Mouse (Mus musculus) layer of hippocampus, postnatal 36 days (tissue): Measurements from ENCODE around the gene Lyzl4. TPM values are rescaled to one million over a fixed set of nuclear protein-coding genes. Genes with fewer than 3 reads are reported as not detected.
A peak's percentile ranks its signal among the peaks of the same experiment; 100 is the strongest.

Source experiments
- DNase-seq, 2 experiments: peaks; one replicate each; pipeline ENCODE4 v3.0.0; 2022
- total RNA-seq, 2 experiments: library from RNA; stranded (reverse); gene quantifications; 2 replicates each; pipeline ENCODE4 v1.2.3; 2021

Lyzl4 gene
- 1 to 10 TPM in 1 of 2 experiments, under 1 TPM in 1; 0.37 to 1.6 TPM for total RNA-seq

DNA sequence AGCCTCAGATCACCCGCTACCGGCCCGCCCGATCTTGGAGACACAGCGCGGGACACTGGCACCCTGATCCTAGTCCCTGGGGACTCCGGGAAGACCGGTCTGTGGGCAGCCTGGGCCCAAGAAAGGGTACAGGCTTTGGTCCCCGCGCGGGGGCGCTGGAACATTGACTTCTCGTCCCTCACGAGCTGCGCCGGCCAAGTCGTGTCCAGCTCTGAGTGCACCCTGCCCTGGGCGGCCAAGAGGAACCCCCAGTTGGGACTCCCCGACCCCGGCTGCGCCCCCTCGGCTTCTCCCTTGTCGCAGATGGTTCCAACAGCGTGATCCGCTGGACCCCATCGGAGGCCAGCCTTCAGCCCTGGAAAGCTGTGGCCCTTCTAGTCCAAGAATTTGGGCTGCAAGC lies at the start of gene Lyzl4:
TSS of gene Lyzl4 (minus strand) at position 96 of the 400 bp plus-strand sequence.
- peak; percentile 76 to 81 for DNase-seq

DNA sequence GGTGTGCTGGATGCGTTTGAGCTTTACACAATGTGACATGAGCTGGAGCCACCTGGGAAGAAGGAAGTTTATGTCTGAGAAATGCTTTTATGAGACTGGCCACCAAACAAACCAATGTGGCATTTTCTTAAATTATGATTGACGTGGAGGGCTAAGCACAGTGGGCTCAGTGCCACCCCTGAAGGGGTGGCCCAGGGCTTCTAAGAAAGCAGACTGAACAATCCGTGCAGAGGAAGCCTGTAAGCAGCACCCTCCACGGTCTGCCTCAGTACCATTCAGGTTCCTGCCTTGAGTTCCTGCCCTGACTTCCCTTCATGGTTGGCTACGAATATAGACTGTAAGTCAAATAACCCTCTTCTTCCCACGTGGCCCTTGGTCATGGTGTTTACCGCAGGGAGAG lies 48.8 kb upstream of the Lyzl4 start:
- DNase-seq: no peak

DNA sequence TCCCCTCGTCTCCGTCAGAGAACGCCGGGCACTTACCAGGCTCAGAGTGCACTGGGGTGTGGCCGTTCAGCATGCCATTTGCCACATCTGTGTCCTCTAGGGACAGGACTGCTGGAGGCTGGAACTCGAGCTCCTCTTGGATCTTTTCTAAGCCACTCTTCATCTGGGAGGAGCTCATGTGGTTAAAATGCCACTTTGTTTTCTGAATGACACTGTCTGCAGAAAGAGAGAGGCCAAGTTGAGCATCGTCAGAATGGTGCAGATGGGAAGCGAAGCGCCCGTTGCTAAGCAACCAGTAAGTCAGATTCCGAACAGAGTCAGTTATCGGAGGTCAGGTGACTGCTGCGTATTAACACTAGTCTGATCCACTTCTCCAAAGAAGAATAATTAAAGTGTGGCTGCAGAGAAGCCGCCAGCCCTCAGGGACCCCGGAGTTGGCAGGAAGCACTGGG lies 48.3 kb upstream of the Lyzl4 start:
- peak; percentile 66 to 73 for DNase-seq

DNA sequence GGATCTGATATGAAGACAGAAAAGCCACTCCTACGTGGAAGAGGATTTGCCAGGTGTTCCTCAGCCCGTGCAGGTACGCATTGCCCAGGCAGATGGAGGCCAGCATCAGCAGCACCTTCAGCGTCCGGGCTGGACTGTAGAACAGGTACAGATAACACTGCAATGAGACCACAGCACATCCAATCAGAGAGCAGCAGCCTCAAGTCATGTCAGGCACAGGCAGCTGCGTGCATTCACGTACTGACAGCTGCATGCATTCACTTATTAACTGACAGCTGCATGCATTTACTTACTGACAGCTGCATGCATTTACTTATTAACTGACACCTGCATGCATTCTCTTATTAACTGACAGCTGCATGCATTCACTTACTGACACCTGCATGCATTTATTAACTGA lies 42.8 kb upstream of the Lyzl4 start:
- no peak for DNase-seq

DNA sequence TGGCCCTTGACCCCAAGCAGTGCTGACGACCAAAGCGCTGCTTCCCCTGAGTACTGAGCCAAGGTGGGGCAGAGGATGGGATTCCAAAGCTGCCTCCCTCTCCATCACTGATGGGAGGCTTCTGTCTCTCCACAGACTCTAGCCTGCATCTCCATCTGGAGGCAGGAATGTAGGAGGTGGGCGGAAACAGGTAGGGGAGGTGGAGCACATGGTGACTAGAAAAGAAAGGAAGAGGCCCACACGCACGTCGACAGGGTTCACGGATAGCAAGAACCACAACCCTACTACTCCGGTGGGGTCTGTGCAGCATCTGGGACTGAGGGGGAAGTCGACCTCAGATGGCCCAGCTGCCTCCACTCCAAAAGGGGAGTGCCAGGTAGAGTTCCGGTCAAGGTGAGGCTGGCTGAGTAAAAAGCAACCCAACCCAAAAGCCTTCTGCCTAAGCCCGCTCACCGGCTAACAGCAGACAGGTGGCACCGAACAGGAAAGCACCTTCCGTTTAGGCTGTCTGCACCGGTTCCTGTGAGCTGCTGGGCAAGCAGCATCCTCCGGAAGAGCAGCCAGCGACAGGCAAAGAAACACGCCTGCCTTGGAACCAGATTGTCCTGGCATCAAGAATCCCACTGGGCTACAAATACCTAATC lies 40.3 kb upstream of the Lyzl4 start:
- DNase-seq: no peak

DNA sequence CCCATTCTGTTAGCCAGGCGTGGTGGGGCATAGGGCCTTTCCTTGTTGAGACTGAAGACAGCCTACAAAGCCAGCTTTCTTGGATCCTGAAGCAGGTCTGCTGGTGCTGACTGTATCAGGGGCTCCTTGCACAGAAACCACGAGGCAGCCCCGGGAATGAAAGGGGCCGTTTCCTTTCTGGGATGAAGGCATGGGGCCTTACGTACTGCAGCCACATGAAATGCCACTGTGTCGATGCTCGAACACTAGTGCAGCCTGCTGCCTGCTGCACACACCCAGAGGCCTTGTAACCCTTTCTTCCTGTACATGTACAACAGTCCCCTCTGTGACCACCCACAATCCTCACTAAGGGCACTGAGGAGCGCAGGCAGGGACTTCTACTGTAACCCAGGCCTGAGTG lies 39.3 kb upstream of the Lyzl4 start:
- DNase-seq: no peak

DNA sequence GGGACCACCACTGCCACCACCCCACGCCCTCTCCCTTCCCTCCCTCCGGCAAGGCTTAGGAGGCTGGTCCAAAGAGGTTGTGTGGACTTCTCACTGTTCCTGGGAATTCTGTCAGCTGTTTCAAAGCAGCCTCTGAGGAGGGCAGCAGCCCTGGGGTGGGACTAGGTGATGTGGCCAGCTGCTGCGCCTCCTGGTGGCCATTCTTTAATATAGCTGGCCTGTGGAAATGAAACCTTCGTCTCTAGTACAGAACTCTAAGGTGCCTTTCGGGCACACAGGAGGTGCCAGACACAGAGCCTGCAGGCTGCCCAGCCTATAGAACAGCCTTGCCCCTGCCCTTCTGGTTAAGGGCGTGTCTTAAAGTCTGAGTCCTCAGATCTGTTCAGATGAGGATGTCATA lies 37.7 kb upstream of the Lyzl4 start:
- no peak for DNase-seq

DNA sequence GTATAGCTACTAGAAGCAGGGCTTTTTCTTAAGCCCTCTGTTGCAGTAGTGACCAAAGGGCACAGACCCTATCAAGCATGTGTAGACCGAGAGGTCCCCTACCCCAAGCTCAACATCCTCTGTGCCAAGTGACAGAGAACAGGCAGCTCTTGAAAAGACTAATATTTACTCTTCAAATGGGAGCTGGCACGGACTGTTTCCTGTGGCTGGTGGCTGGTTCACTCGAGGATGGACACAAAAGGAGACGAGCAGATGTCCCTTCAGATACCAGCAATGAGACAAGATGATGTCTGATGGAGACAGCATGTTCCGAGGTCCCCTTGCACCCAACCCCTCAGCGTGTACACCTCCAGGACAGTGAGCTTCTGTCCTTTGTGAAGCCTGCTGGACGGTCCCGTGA lies 35.6 kb upstream of the Lyzl4 start:
- DNase-seq: no peak

DNA sequence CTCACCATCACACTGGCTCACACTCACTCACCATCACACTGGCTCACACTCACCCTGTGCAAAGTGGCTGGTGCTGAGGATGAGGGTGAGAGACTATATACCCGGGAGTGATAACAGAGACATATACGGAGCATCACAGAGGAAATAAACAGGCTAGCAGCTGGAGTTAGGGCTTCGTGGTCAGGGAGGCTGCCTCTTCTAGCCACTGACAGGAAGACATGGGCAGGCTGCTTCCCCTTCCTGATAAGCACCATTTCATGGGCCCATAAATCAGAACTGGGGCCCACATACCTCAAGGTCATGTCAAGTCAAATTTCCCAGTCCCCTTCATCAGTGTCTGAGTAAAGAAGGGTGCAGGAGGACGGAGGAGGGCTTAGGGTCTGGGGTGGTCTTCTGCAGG lies 35.2 kb upstream of the Lyzl4 start:
- no peak for DNase-seq

DNA sequence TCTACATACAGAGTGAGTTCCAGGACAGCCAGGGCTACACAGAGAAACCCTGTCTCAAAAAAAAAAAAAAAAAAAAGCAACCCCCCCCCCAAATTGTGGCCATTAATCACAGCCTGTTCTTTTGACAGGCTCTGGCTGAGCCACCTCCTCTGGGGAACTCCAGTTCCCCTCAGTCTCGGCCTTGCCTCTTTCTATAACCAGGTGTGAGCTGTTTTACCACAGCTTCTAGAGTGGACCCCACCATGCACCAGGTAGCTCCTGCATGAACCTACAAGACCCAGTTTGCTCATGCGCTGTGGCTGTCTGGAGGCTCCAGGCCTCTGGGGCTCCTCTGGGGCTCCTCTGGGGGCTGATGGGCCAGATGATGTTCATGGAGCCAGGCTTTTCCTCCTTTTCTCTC lies 33.7 kb upstream of the Lyzl4 start:
- DNase-seq: no peak

DNA sequence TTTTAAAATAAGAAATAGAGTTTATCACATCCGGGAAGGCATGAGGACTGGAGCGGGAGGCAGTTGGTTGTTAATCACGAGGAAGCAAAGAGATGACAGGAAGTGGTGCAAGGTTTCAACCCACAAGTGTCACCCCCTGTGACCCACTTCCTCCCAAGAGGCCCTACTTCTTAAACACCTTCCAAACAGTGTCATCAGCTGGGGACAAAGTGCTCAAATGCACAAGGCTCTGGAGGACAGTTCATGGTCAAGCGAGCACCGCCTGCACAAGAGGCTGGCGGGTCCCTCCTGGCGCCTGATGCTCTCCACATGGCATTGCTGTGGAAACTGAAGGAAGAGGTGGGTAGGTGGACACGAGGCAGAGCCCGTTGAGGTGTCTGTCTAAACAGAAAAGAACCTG lies 33.1 kb upstream of the Lyzl4 start:
- DNase-seq: no peak

DNA sequence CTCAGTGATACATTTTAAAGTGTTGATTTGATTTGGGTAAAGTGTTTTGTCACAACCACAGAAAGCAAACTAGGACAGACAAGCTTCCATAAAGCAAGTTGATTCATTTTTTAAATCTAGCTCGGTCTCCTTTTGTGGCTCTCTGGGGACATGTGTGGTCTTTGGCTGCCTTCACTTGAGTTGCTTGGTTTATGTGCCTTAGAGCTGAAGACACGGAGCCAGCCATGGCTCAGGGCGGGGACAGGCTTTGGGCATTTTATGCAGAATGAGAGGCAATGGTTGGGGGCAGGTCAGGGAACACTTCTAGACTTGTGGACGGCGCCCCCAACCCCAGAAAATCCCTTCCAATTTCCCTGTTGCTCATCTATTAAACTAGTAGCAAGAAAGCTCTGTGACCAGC lies 31.8 kb upstream of the Lyzl4 start:
- DNase-seq: no peak

DNA sequence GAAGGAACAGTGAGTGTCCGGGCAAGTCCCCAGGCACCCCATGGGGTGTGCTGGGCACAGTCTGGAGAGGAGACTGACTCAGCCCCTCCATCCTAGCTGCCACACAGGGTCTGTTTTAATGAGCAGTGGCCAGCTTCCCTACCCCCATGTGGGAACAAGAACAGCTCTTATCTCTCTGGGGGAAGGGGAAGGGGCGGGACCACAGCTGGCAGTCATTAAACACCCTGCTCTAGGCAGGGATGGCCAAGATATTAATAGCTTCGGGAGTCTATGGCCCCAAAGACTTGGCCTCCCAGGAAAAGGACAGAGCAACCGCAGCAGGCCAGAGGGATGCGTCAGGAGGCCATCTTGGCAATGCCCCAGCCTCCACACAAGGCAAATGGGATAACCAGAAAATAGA lies 30.4 kb upstream of the Lyzl4 start:
- DNase-seq: no peak

DNA sequence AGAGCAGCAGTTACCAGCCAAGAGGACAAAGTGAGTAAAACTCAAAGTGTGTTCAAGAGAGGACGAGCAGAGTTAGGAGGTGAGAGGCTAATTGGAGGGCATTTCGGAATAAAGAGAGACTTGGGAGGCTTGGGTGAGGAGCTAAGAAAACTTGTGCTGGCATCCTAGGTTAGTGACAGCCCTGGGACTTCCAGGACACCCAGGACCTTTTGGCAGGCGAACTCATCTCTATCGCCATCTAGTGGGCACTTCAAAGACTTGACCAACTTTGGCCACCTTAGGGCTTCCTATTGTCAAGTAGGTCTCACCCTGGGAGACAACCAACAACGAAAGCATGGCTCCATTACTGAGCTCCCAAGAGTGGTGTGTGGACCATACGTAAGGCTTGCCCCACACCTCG lies 29.4 kb upstream of the Lyzl4 start:
- DNase-seq: no peak

DNA sequence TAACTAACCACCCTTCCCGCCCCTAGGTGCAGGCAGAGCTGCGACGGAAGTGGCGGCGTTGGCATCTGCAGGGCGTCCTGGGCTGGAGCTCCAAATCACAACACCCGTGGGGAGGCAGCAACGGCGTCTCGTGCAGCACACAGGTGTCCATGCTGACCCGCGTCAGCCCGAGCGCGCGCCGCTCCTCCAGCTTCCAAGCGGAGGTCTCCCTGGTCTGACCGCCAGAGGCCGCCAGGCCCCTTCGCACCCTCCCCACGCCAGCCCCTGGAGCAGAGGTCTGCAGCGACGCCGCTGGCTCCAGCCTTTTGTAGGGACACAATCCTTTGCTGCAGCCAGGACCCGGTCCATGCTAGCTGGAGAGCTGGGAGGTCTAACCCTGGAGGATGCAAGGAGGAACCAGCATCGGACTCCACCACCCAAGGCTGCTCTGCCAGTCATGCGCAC lies 27.5 kb upstream of the Lyzl4 start:
- DNase-seq: peak in 1 of 2 experiments; percentile 37

DNA sequence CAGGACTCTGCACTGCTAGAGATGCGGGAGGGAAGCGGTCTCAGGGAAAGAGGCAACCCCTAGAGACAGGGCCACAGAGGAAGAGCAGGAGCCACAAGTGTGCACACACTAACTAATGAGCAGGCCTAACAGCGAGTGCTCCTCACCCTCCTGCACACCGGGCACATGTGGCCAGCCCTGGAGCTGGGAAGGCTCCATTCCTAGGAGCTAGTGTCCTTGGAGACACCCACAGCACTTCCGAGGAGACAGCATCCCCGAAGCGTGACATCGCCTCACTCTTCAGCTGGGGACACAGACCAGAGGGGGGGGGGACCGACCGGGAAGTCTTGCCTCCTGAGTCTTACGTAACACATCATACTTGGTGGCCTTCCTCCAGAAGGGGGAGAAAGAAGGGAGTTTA lies 25.9 kb upstream of the Lyzl4 start:
- DNase-seq: no peak

DNA sequence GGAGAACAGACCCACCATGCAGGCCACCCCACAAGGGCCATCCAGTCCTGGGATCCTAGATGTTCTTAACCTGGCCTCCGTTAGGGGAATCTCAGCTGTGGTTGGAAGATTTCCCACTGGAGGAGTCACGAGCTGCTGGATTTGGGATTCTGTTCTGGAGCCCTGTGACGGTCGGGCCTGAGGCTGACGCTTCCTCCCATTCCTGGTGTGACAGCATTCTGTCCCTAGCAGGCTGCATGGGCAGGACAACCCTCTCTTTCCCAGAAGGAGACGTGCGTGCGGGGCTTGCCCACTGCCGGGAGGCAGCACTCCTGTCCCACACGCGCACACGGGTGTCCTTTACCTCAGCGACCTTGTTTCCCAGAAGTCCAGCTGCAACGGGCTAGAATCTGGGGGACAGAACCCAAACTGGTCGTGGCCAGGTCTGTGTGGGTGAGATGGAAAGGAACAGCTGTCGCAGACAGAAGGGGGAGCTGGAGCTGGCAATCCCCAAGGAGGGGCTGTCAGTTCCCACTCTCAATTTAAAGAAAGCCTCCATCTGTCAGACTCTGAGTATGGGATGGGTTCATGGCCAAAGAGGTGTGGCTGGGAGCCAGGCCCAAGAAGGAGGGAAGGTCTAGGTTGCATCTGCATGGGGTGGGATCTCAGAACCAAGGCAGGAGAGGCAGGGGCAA lies 25.2 kb upstream of the Lyzl4 start:
- no peak for DNase-seq

DNA sequence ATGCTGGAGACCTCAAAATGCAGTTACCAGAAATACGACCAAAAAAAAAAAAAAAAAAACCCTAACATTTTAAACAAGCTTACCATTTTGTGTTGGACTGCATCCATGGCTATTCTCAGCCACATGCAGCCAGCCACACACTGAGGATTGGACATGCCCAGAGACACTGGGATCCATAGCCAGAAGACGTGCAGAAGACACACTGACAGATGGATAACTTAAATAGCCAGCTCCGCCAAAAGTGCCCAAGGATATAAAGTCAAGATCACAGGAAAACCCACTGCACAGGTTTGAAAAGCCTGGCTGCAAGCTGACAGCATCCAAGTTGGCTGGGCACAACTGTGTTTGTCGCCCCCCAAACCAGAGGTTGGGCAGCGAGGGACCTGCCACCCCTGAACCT lies 22.2 kb upstream of the Lyzl4 start:
- no peak for DNase-seq

DNA sequence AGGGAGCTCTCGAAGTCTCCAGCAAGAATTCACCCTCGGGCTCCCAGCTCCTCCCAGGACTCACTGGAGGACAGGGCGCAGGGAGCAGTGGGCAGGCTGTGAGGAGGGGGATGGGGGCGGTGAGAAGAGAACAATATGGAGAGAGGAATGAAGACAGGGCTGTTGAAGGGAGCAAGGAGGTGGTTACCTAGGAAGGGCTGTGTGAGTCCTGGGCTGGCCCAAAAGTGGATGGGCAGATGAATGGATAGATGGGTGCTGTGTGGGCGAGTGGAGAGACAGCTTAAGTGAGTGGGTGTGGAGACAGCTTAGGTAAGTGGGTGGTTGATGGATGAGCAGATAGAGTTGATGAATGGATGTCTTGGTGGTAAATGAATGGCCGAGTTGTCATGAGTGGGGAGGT lies 21.6 kb upstream of the Lyzl4 start:
- DNase-seq: no peak

DNA sequence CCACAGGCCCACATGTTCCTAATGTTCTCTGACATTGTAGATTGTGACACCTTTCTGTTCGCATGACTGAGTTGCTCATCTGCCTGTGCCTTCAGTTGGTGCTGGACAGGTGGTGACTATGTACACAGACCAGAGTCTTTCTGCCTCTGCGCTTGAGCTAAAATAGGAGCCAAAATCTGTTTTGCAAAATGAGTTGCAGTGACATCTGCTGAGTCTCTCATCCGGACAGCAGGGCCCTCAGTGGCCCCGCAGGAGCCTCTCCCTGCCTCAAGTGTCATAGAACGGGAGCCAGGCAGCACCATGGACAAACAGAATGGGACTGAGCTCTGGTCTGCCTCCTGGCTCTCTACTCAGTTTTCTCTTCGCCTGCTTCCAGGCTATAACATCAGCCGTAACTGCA lies 17.9 kb upstream of the Lyzl4 start:
- DNase-seq: no peak

DNA sequence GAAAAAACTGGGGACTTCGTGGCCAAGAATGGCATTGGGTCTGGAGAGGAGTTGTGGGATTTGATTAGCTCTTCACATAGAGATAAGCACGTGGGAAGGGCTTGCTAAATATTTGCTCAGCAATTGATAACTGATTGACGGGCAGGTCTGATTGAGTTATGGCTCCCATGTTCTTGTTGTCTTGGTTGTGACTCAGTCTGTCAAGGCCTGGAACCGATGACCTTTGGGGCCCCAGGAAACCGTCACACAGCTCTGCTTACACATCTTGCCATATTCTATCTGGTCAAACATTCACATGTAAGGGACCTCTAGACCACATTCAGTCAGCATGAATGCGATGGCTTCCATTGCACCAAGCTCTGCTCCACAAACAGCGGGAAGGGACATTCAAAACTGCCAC lies 16.4 kb upstream of the Lyzl4 start:
- DNase-seq: no peak

DNA sequence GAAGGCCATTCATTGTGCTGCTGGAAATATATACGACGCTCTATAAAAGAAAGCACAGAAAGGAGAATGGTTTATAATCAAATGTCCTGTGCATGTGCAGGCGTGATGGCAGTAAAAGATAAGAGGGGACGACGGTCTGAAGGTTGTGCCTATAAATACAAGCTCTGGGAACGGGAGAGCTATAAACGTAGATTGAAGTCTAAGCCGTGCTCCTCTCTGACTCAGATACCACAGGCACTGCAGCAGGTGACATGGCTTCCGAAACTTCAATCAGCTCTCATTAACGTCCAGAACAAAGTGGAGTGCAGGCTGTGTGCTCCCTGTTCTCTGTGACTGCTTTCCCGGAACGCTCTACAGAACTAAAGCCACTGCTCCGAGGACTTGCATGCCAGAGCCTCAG lies 15.2 kb upstream of the Lyzl4 start:
- DNase-seq: no peak

DNA sequence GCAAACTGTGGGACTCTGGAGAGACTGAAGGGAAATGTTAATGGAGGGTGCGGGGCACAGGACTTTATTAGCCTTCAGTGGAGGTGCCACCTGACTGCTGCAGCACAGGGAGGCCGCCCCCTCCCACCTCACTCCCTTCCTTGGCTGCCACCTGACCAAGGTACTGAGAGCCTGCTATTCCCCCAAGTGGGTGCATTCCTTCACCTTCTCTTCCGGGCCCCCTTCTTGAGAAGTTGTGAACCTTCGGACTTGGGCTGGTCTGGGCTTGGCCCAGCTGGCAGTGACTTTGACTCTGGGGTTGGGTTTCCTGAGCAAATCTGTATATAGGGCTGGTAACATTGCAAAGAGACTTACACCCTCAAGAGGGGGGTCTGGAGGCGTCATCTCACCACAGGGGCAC lies 14.4 kb upstream of the Lyzl4 start:
- DNase-seq: no peak

DNA sequence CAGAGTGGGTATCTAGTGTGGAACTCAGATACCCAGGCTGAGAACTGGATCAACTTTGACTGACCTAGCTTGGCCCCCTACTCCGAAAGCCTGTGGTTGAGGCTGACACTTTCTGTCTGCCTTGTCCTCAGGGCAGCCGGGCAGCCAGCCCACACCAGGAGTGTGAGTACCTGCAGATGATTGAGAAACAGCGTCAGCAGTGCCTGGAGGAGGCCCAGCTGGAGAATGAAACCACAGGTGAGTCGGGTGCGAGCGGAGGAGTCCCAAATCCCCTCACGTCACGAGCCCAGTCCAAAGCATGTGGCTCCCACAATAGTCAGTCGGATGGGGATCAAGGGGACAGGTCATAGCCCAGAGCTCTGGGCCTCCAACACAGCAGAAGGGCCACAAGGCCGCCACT lies 11.8 kb upstream of the Lyzl4 start:
- DNase-seq: no peak

DNA sequence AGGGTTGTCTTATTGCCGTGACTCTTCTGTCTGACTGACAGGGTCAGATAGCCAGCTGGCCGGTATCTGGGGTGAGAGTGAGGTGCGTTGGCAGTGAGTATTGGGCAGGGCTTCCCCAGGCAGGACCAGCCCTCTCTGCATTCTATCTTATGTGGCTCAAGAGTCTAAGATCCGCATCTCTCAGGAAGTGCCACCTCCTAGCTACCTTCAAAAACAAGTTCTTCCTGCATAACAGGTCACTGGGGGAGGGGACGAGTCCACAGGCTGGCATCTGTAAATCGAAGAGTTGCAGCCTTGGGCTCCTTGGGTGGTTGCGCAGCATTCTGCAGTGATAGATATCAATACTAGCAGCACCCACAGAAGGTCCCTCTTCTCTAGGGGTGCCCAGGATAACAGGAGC lies 5.1 kb upstream of the Lyzl4 start:
- DNase-seq: no peak
